Mouse (Mus musculus) forebrain, embryonic 11.5 days (tissue): ENCODE measurements at regions not wholly inside any gene's neighbourhood (a gene's known extent, or its start where the extent isn't known, plus 50 kb on each side); places are given as distances from the start of the nearest gene placed in this dataset.
"Not testable (repeated sequence)": the region's sequence is repeated elsewhere in the genome, so short reads cannot be mapped to it uniquely, and the experiment has no call there.

Experiments
- ATAC-seq: fragments of 200-750 bp; cut with Nextera tagmentation; replicated peaks from 2 replicates; pipeline ENCODE4 v1.8.0; 2017; ENCODE audit warnings: moderate TSS enrichment; ENCODE audit not compliant: low FRiP score
- DNase-seq: peaks from one replicate; pipeline ENCODE4 v3.0.0-alpha.2; 2017; ENCODE audit warnings: low spot score
- H3K27ac ChIP-seq: fragments of 300-500 bp; sonication (generic); 2 replicates; pipeline ENCODE4 v1.5.1; 2014; ENCODE audit warnings: low read depth, low read length
- H3K27me3 ChIP-seq: fragments of 300-500 bp; sonication (generic); 2 replicates; pipeline ENCODE4 v1.6.1; 2014; ENCODE audit warnings: mild to moderate bottlenecking, low read length, mixed read lengths; ENCODE audit not compliant: control insufficient read depth, insufficient read depth
- H3K36me3 ChIP-seq: fragments of 300-500 bp; sonication (generic); 2 replicates; pipeline ENCODE4 v1.6.1; 2014; ENCODE audit warnings: mild to moderate bottlenecking, low read length, moderate library complexity, mixed read lengths; ENCODE audit not compliant: control insufficient read depth, insufficient read depth
- H3K4me1 ChIP-seq: fragments of 300-500 bp; sonication (generic); replicated peaks from 2 replicates; pipeline ENCODE4 v1.6.1; 2014; ENCODE audit warnings: low read length, mixed read lengths; ENCODE audit not compliant: control insufficient read depth, insufficient read depth
- H3K4me2 ChIP-seq: fragments of 300-500 bp; sonication (generic); 2 replicates; pipeline ENCODE4 v1.6.1; 2014; ENCODE audit warnings: low read depth, mild to moderate bottlenecking, low read length, moderate library complexity, mixed read lengths; ENCODE audit not compliant: severe bottlenecking
- H3K4me3 ChIP-seq: fragments of 300-500 bp; sonication (generic); 2 replicates; pipeline ENCODE4 v1.5.1; 2014; ENCODE audit warnings: low read depth, low read length
- H3K9ac ChIP-seq: fragments of 300-500 bp; sonication (generic); 2 replicates; pipeline ENCODE4 v1.6.1; 2014; ENCODE audit warnings: low read length
- H3K9me3 ChIP-seq: fragments of 300-500 bp; sonication (generic); 2 replicates; pipeline ENCODE4 v1.6.1; 2016; ENCODE audit warnings: low read length, mixed read lengths; ENCODE audit not compliant: control insufficient read depth
- WGBS: fragments of 180-500 bp; shearing (Covaris S2); extraction: QIAGEN DNeasy Blood & Tissue Kit; methylation state at CpG from one replicate; pipeline ENCODE4 v1.1.7; 2014; 5-methylcytosine and 5-hydroxymethylcytosine counted together

DNA sequence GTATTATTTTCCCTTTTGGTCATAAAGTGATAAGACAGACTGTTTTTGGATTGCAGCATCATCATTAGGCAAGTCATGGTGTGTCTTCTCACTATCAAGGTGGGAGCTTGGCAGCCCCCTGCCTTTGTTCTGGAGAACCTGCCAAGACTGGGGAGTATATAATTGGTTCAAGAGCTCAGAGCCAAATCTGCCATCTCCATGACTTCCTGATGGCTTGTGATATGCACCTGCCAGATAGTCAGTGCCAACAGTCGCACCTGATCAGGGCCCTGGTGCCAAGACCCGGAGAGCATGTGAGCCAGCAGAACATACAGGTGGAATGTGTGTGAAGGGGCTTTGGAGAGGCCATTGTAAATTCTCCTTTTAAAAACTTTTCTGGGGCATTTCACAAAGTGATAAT is 305.8 kb upstream of the Ghitm start:
- no peaks in the 10 kb centered on the region for H3K4me1 ChIP-seq
- no peaks in the 10 kb centered on the region for H3K9me3 ChIP-seq
- no peak for DNase-seq
- no peak overlapping the region for H3K9ac ChIP-seq
- H3K27ac ChIP-seq: no peak overlapping the region
- H3K4me3 ChIP-seq: no peak overlapping the region
- H3K4me2 ChIP-seq: no peak overlapping the region
- whole genome bisulfite sequencing: 83% methylated on average over 2 of the region's 2 CpGs
- no peaks in the 10 kb centered on the region for H3K27me3 ChIP-seq
- ATAC-seq: no peak
- no peaks in the 10 kb centered on the region for H3K36me3 ChIP-seq

DNA sequence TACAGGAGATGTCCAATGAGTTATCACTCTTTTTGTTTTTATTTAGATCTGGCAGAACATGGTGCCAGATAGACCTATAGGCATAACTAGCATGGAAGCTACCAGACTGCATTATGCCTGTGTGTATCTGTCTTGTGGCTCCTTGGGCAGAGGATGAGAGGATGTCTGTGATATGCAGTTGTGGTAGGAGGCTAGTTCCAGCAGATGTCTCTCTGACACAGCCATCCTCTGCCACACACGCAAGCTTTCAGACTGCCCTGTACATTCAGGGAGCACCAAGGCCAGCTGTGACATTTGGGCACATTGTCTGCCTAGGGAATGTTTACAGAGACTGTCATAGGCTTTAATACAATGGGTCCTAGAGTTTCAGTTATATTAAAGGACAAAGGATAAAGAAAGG is 295.6 kb upstream of the Ghitm start:
- Histone ChIP-seq H3K36me3 (no peaks in the 10 kb centered on the region), H3K27ac (no peak overlapping the region), H3K4me1 (no peaks in the 10 kb centered on the region), H3K9ac (no peak overlapping the region), H3K27me3 (no peaks in the 10 kb centered on the region), H3K4me3 (no peak overlapping the region), H3K4me2 (no peak overlapping the region), H3K9me3 (no peaks in the 10 kb centered on the region)
- 72% methylated on average over 1 of the region's 1 CpGs for WGBS
- ATAC-seq: no peak
- DNase-seq: no peak

DNA sequence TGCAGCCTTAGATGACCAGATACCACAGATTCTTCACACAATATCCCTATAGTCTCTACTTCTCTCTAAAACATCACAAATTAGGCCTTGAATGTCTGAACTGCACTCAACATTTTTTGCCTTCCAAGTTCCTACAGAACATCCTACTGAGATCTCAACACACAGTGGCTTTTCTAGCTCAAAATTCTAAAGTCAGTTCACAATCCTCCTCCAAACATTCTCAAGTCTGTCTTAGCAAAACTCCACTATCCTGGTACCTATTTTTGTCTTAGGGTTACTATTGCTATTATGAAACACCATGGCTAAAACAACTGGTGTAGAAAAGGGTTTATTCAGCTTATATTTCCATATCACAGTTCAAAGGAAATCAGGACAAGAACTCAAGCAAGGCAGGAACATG is 290.4 kb upstream of the Ghitm start:
- Histone ChIP-seq H3K36me3 (no peaks in the 10 kb centered on the region), H3K27ac (no peak overlapping the region), H3K4me2 (no peak overlapping the region), H3K9ac (no peak overlapping the region), H3K27me3 (no peaks in the 10 kb centered on the region), H3K4me1 (no peaks in the 10 kb centered on the region), H3K4me3 (no peak overlapping the region), H3K9me3 (no peaks in the 10 kb centered on the region)
- ATAC-seq (no peak), DNase-seq (no peak)

DNA sequence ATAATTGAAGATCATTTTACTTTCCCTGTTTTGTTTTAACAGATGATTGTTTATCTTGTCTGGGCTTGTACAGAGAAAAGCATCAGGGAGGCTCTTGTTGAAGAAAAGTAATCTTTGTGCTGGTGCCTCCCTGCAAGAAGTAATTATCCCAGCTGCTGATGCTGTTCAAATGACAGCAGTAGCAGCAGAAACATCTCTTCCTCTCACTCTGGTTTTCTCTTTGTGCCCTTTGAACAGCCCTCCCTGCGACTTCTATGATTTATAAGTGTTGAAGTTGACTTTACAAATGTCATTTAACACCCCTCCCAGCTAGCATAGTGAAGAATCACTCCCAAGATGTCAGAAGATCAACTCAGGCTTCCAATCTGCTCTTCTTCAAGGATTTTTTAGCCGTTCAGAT is 286.5 kb upstream of the Ghitm start:
- Histone ChIP-seq H3K4me2 (no peak overlapping the region), H3K9ac (no peak overlapping the region), H3K4me1 (no peaks in the 10 kb centered on the region), H3K27ac (no peak overlapping the region), H3K36me3 (no peaks in the 10 kb centered on the region), H3K9me3 (no peaks in the 10 kb centered on the region), H3K27me3 (no peaks in the 10 kb centered on the region), H3K4me3 (no peak overlapping the region)
- ATAC-seq: no peak
- WGBS: 80% methylated on average over 2 of the region's 2 CpGs
- DNase-seq: no peak

DNA sequence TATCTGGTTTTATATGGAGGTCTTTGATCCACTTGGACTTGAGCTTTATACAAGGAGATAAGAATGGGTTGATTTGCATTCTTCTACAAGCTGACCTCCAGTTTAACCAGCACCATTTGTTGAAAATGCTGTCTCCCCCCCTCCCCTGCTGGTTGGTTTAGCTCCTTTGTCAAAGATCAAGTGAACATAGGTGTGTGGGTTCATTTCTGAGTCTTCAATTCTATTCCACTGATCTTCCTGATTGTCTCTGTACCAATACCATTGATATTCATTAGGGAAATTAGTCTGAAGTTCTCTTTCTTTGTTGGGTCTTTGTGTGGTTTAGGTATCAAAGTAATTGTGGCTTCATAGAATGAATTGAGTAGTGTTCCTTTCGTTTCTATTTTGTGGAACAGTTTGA is 277.5 kb upstream of the Ghitm start:
- ATAC-seq, H3K27ac ChIP-seq, H3K9ac ChIP-seq: not testable (repeated sequence)

DNA sequence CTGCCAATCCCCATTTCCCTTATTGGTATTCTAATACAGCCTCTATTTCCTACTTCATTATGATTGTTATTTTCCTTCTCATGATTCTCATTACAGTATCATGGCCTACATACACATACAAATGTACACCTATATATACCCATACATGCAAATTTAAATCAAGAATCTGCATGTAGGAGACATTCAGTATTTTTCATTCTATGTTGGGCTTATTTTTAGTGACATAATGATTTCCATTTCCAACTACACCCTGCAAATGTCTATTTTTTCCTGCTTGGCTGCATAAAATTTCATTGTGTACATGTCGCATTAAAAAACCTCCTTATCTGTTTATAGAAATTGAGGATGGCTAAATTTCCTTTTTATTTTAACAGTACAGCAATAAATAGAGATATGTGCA is 236.9 kb upstream of the Ghitm start:
- no peaks in the 10 kb centered on the region for H3K4me1 ChIP-seq
- H3K4me2 ChIP-seq: no peak overlapping the region
- DNase-seq (no peak), ATAC-seq (no peak)
- no peak overlapping the region for H3K4me3 ChIP-seq
- no peak overlapping the region for H3K9ac ChIP-seq
- WGBS: 93% methylated on average over 1 of the region's 1 CpGs
- H3K27me3 ChIP-seq: no peaks in the 10 kb centered on the region
- H3K9me3 ChIP-seq: no peaks in the 10 kb centered on the region
- H3K36me3 ChIP-seq: no peaks in the 10 kb centered on the region
- H3K27ac ChIP-seq: no peak overlapping the region

More for the DNA sequence above, 277.5 kb upstream of the Ghitm start:
- not testable (repeated sequence) for H3K4me3 ChIP-seq, H3K27me3 ChIP-seq, H3K4me2 ChIP-seq, H3K4me1 ChIP-seq, H3K9me3 ChIP-seq, H3K36me3 ChIP-seq, DNase-seq
- 61% methylated on average over 1 of the region's 1 CpGs for WGBS

DNA sequence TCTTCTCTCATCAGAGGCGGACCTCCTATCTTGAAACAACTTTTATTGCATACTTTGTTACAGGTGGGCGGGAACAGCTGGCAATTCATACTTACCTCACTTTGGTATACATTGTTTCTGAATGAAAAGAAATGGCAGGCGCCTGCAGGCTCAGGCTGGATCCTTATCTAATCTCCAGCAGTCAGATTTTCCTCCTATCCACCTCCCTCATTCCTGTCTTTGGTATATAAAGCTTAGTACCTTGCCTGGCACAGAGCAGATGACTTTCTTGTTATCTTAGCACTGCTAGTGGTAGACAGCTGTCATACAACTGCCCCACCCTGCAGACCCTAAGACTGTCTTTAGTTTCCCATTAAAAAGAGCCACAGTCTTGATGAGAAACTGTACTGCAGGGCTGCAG is 226.8 kb upstream of the Ghitm start:
- H3K36me3 ChIP-seq: no peaks in the 10 kb centered on the region
- H3K4me1 ChIP-seq: no peaks in the 10 kb centered on the region
- DNase-seq (no peak), ATAC-seq (no peak)
- H3K27ac ChIP-seq: no peak overlapping the region
- 76% methylated on average over 3 of the region's 3 CpGs for WGBS
- H3K27me3 ChIP-seq: no peaks in the 10 kb centered on the region
- H3K9me3 ChIP-seq: no peaks in the 10 kb centered on the region
- H3K9ac ChIP-seq: no peak overlapping the region
- H3K4me2 ChIP-seq: no peak overlapping the region
- H3K4me3 ChIP-seq: no peak overlapping the region

DNA sequence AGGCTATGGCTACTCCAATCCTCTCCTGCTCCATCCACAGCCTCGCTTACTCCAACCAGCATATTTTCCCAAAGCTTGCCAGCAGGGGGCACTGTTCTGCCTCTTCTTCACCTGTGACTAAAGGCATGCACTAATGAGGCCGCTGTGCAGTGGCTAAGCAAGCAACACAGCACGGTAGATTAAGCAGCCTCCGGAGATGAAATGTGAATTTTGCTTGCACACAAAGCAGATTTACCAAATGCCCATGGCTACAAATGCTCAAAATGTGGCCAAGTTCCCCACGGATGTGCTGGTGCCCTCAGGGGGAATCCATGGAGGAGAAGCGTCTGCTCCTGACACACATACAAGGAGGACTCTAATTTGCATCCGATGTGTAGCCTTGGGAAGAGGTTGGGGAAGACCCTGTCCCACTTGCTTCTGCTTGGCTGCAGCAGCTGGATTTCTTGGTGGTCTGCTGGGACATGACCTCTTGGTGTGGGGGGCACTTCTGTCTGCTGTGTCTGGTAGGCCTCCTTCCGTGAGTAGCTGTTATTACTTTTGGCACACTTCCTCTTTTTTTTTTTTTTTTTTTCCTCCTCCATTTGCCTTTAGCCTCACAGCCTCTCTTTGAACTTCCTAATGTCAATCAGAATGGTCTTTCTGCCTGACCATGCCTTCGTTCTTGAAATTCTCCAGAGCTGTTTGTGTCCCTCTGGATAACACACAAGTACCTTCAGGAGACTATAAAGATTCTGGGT is 221.1 kb upstream of the Ghitm start:
- Histone ChIP-seq H3K36me3 (no peaks in the 10 kb centered on the region), H3K4me2 (peak overlapping the region; percentile 8; the same call in 1 of the 2 replicates), H3K9me3 (no peaks in the 10 kb centered on the region), H3K4me3 (no peak overlapping the region), H3K27ac (no peak overlapping the region), H3K4me1 (no peaks in the 10 kb centered on the region), H3K9ac (no peak overlapping the region), H3K27me3 (no peaks in the 10 kb centered on the region)
- 18% methylated on average over 9 of the region's 9 CpGs for WGBS
- DNase-seq: peak; percentile 89
- ATAC-seq: peak; percentile 98

DNA sequence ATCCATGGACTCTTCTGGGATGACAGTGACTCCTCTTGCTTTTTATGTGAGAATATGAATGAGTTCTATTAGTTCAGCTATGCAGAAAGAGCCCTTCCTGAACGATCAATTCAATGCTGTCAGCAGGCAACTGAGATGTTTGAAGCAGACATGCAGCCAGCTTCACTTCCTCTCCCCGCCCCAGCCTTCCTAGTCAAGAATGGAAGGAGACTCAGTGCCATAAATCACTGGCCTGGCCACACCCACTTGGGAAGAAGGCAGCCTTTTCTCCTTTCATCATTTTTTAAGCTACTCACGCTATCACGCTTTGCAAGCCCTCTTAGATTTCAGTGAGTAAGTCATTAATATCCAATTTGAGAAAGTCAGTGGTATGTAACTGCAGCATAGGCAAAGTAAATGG is 188.3 kb upstream of the Ghitm start:
- DNase-seq (no peak), ATAC-seq (no peak)
- H3K4me3 ChIP-seq: no peak overlapping the region
- H3K4me2 ChIP-seq: no peak overlapping the region
- no peaks in the 10 kb centered on the region for H3K36me3 ChIP-seq
- H3K9ac ChIP-seq: no peak overlapping the region
- H3K4me1 ChIP-seq: no peaks in the 10 kb centered on the region
- H3K27ac ChIP-seq: no peak overlapping the region
- H3K27me3 ChIP-seq: no peaks in the 10 kb centered on the region
- 89% methylated on average over 4 of the region's 4 CpGs for WGBS
- H3K9me3 ChIP-seq: no peaks in the 10 kb centered on the region
